Mouse (Mus musculus) limb, embryonic 14.5 days (tissue): Measurements from ENCODE around the gene Cuedc1. TPM values are rescaled to one million over a fixed set of nuclear protein-coding genes. Genes with fewer than 3 reads are reported as not detected.

ENCODE experiments used
- ATAC-seq: fragments of 200-750 bp; cut with Nextera tagmentation; 2 replicates; pipeline ENCODE4 v1.8.0; 2017; ENCODE audit warnings: low read depth, moderate number of reproducible peaks, moderate TSS enrichment; ENCODE audit not compliant: low FRiP score
- DNase-seq: peaks from one replicate; pipeline ENCODE4 v3.0.0-alpha.2; 2015; ENCODE audit warnings: low spot score
- H3K27ac ChIP-seq: fragments of 300-500 bp; sonication (generic); replicated peaks from 2 replicates; pipeline ENCODE4 v1.5.1; 2014; ENCODE audit warnings: low read depth, mild to moderate bottlenecking, low read length, moderate library complexity, mixed read lengths
- H3K27me3 ChIP-seq: fragments of 300-500 bp; sonication (generic); 2 replicates; pipeline ENCODE4 v1.6.1; 2014; ENCODE audit warnings: low read length, mixed read lengths; ENCODE audit not compliant: control insufficient read depth, insufficient read depth
- H3K36me3 ChIP-seq: fragments of 300-500 bp; sonication (generic); 2 replicates; pipeline ENCODE4 v1.6.1; 2014; ENCODE audit warnings: mild to moderate bottlenecking, low read length, moderate library complexity, mixed read lengths; ENCODE audit not compliant: control insufficient read depth, insufficient read depth
- H3K4me1 ChIP-seq: fragments of 300-500 bp; sonication (generic); 2 replicates; pipeline ENCODE4 v1.6.1; 2014; ENCODE audit warnings: antibody characterized with exemption, low read length, mixed read lengths; ENCODE audit not compliant: control insufficient read depth, insufficient read depth
- H3K4me2 ChIP-seq: fragments of 300-500 bp; sonication (generic); replicated peaks from 2 replicates; pipeline ENCODE4 v1.6.1; 2014; ENCODE audit warnings: low read depth, mild to moderate bottlenecking, low read length, moderate library complexity; ENCODE audit not compliant: severe bottlenecking
- H3K4me3 ChIP-seq: fragments of 300-500 bp; sonication (generic); replicated peaks from 2 replicates; pipeline ENCODE4 v1.5.1; 2014; ENCODE audit warnings: low read length
- H3K9ac ChIP-seq: fragments of 300-500 bp; sonication (generic); 2 replicates; pipeline ENCODE4 v1.6.1; 2014; ENCODE audit warnings: mild to moderate bottlenecking, low read depth, low read length, moderate library complexity; ENCODE audit not compliant: severe bottlenecking
- H3K9me3 ChIP-seq: fragments of 300-500 bp; sonication (generic); 2 replicates; pipeline ENCODE4 v1.6.1; 2016; ENCODE audit warnings: low read length; ENCODE audit not compliant: control insufficient read depth
- POLR2A ChIP-seq: fragments of 200-500 bp; IDR thresholded peaks from 2 replicates; pipeline ENCODE4 v1.8.0; 2012; ENCODE audit warnings: inconsistent platforms, mild to moderate bottlenecking, moderate library complexity, borderline replicate concordance; ENCODE audit not compliant: insufficient read depth, insufficient read length; ENCODE audit errors: extremely low read depth
- WGBS: fragments of 180-500 bp; shearing (Covaris S2); extraction: QIAGEN DNeasy Blood & Tissue Kit; methylation state at CpG from one replicate; pipeline ENCODE4 v1.1.7; 2014; 5-methylcytosine and 5-hydroxymethylcytosine counted together
- polyA plus RNA-seq, 2 experiments: library from polyadenylated mRNA; depleted of rRNA in 1 of 2; stranded (reverse) in 1 of 2; unstranded in 1 of 2; fragments of >200 nt; fragmentation: Nextera tagmentation in 1 of 2; extraction: Ambion mirVana in 1 of 2; gene quantifications; 2 replicates each; pipeline versions ENCODE4 v1.2.1 to v1.2.3; 2012 to 2014

Cuedc1 gene
- polyA plus RNA-seq, 2 experiments, result 20.9 to 40.6 TPM

DNA sequence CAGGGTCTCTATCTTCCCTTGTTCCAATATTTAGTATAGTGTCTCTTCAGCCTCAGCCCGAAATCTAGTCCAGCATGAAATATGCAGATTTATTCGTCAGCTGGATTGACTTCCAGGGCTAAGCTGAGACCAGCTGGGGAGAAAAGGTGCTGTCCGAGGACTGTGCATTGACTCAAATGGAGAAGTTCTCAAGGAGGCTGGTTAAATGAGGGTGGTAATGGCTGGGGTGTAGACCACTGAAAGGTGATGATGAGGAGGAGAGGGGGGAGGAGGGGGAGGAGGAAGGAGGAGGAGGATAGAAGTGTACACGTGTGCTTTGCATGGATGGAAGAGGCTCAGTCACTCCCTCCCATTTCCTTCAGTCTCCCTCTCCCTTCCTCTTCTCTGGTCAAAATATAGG, 46.2 kb downstream of the Cuedc1 start:
- 66% methylated on average over 4 of the region's 4 CpGs for WGBS
- no peak for DNase-seq
- TF ChIP-seq POLR2A, result no peak
- H3K4me3 ChIP-seq, result no peak overlapping the region
- ATAC-seq, result no peak
- peaks cover 49% of the 10 kb centered on the region for H3K4me1 ChIP-seq
- H3K36me3 ChIP-seq, result no peaks in the 10 kb centered on the region
- no peak overlapping the region for H3K9ac ChIP-seq
- H3K4me2 ChIP-seq, result no peak overlapping the region
- H3K27me3 ChIP-seq, result no peaks in the 10 kb centered on the region
- no peaks in the 10 kb centered on the region; the same call in 1 of the 2 replicates for H3K9me3 ChIP-seq
- no peak overlapping the region for H3K27ac ChIP-seq

DNA sequence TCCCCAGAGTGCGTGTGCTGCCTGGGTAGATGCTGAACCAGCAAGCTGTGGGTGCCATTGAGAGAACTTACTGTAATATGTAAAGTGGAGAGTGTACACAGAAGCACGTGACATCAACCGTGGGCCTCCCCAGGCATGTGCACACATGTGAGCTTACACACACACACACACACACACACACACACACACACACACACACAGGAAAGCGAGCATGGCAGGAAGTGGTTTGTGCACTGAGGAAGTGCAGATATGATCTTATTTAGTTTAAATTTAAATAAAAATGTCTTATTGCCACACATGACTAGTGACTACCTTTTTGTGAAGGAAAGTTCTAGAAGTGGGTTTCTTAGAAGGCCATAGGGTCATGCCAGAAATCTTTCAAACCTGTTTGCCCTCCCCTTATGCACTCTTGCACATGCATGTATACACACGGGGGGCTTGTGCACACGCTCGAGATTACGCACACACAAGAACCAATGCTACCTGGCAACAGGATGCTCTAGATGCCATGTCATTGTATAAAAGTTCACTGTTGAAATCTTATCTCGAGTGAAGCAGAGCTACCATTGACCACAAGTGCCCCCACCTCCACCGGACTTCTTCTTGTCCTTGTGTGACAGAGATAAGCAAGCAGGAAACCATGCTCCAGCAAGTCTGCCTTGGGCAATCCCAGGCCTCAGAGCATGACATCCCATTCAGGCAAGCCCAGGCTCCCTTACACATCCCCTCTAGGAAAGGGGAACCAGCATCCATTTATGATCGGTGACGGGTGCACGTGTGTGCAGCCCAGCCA, 47.6 kb downstream of the Cuedc1 start:
- no peak for DNase-seq
- no peak for ATAC-seq
- H3K36me3 ChIP-seq, result no peaks in the 10 kb centered on the region
- H3K4me3 ChIP-seq, result no peak overlapping the region
- no peak overlapping the region for H3K27ac ChIP-seq
- no peaks in the 10 kb centered on the region for H3K27me3 ChIP-seq
- H3K4me2 ChIP-seq, result no peak overlapping the region
- 82% methylated on average over 13 of the region's 13 CpGs for WGBS
- TF ChIP-seq POLR2A, result no peak
- no peaks in the 10 kb centered on the region; the same call in 1 of the 2 replicates for H3K9me3 ChIP-seq
- no peak overlapping the region for H3K9ac ChIP-seq
- H3K4me1 ChIP-seq, result peaks cover 44% of the 10 kb centered on the region

DNA sequence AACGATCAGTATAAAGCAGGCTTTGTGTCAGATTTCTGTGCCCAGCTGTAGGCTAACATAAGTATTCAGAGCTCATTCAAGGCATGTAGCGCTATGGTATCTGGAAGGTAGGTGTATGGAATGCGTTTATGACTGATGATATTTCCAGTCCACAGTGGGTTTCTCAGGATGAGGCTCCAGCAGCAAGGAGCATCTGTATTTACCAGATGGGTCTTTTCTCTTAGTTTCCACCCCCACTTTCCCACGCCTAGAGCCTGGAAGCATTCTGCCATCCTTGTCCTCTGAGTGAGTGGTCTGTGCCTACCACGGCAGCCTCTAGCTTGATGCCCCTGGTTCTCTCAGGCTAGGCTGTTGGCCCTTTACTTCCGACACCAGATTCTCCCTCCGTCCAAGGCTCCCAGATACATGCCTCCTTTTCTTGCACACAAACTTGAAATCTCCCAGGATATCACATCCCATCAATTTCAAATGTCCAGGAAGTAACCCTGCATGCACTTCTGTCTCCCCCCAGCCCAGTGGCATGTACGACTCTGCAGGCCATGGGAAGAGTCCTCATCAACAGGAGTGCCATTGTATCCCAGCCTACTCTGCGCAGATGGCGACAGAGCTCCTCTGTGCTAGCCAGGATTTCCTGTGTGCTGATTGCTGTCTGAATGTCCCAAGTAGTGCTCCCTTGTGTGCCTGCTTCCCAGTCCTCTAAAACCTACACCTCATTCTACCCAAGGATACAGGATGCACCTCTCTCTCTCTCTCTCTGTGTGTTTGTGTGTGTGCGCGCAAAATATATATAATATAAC, 48.6 kb downstream of the Cuedc1 start:
- TF ChIP-seq POLR2A, result no peak
- ATAC-seq (no peak), DNase-seq (no peak)
- no peaks in the 10 kb centered on the region for H3K36me3 ChIP-seq
- H3K4me3 ChIP-seq, result no peak overlapping the region
- no peak overlapping the region for H3K27ac ChIP-seq
- H3K9ac ChIP-seq, result no peak overlapping the region
- no peaks in the 10 kb centered on the region for H3K27me3 ChIP-seq
- H3K4me1 ChIP-seq, result peaks cover 51% of the 10 kb centered on the region
- H3K9me3 ChIP-seq, result no peaks in the 10 kb centered on the region; the same call in 1 of the 2 replicates
- H3K4me2 ChIP-seq, result no peak overlapping the region
- WGBS, result 69% methylated on average over 12 of the region's 12 CpGs

DNA sequence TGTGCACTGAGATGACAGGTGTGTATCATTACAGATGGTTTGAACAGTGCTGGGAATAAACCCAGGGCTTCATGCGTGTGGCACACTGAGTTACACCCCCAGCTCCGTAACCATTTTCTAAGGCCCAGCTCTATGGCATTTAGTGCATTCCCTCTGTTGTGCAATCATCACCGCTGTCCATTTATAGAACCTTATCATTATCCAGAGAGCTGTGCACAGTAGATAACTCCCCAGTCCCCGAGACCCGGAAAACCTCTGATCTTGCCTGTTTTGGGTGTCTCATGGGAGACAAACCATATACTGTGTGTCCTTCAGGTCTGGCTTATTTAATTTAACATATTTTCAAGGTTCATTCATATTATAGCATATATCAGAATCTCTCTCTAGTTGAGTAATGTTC, 49.5 kb downstream of the Cuedc1 start:
- DNase-seq, result no peak
- no peak overlapping the region for H3K4me3 ChIP-seq
- no peak overlapping the region for H3K9ac ChIP-seq
- no peaks in the 10 kb centered on the region; the same call in 1 of the 2 replicates for H3K9me3 ChIP-seq
- no peaks in the 10 kb centered on the region for H3K36me3 ChIP-seq
- ATAC-seq, result no peak
- H3K27me3 ChIP-seq, result no peaks in the 10 kb centered on the region
- H3K4me2 ChIP-seq, result no peak overlapping the region
- WGBS, result 88% methylated on average over 5 of the region's 5 CpGs
- H3K4me1 ChIP-seq, result peaks cover 53% of the 10 kb centered on the region
- no peak for TF ChIP-seq POLR2A
- H3K27ac ChIP-seq, result no peak overlapping the region

GRCm38 (mm10) chr11:88148015-88148637, 50.3 kb downstream of the Cuedc1 start:
- no peak for ATAC-seq
- DNase-seq, result no peak
- H3K27me3 ChIP-seq, result no peaks in the 10 kb centered on the region
- peak overlapping the region; percentile 66 for H3K27ac ChIP-seq
- H3K9me3 ChIP-seq, result no peaks in the 10 kb centered on the region; the same call in 1 of the 2 replicates
- peak overlapping the region; percentile 22 for H3K4me2 ChIP-seq
- no peak for TF ChIP-seq POLR2A
- no peak overlapping the region for H3K4me3 ChIP-seq
- no peaks in the 10 kb centered on the region for H3K36me3 ChIP-seq
- H3K4me1 ChIP-seq, result peaks cover 56% of the 10 kb centered on the region
- peak overlapping the region; percentile 28; the same call in 1 of the 2 replicates for H3K9ac ChIP-seq
- WGBS, result 28% methylated on average over 7 of the region's 7 CpGs
